Mouse (Mus musculus): ENCODE data around the gene Plcl2. TPM values are rescaled to one million over a fixed set of nuclear protein-coding genes. Genes with fewer than 3 reads are reported as not detected.

Plcl2 gene
- polyA plus RNA-seq, 1 experiment from 2014 or later: 8.2 TPM

GRCm38 (mm10) chr17:50495216-50495889 is 13.8 kb upstream of the Plcl2 start:
- ATAC-seq: no peak
- H3K4me1 ChIP-seq (ENCODE audit: control insufficient read depth, insufficient read depth, low read depth, low read length): no peaks in the 10 kb centered on the region
- H3K27ac ChIP-seq (ENCODE audit: low read depth, low read length): no peak overlapping the region
- no peaks in the 10 kb centered on the region for H3K27me3 ChIP-seq (replicated peaks; ENCODE audit: control insufficient read depth, insufficient read depth, low read length)
- WGBS: 67% methylated on average over 10 of the region's 10 CpGs
- H3K9me3 ChIP-seq (ENCODE audit: control insufficient read depth, low read length): no peaks in the 10 kb centered on the region
- no peak overlapping the region for H3K9ac ChIP-seq (ENCODE audit: low read depth, low read length)
- no peak overlapping the region for H3K4me2 ChIP-seq (ENCODE audit: low read length)
- no peak overlapping the region for H3K4me3 ChIP-seq (ENCODE audit: low read length)
- no peaks in the 10 kb centered on the region for H3K36me3 ChIP-seq (ENCODE audit: control insufficient read depth, insufficient read depth, low read length)

- Histone ChIP-seq H3K9ac (ENCODE audit: low read depth, low read length) (no peak overlapping the region), H3K27ac (ENCODE audit: low read depth, low read length) (no peak overlapping the region), H3K36me3 (ENCODE audit: control insufficient read depth, insufficient read depth, low read length) (no peaks in the 10 kb centered on the region), H3K4me3 (ENCODE audit: low read length) (no peak overlapping the region), H3K4me2 (ENCODE audit: low read length) (no peak overlapping the region), H3K27me3 (replicated peaks; ENCODE audit: control insufficient read depth, insufficient read depth, low read length) (no peaks in the 10 kb centered on the region), H3K4me1 (ENCODE audit: control insufficient read depth, insufficient read depth, low read depth, low read length) (no peaks in the 10 kb centered on the region), H3K9me3 (ENCODE audit: control insufficient read depth, low read length) (no peaks in the 10 kb centered on the region)
- no peak for ATAC-seq
- WGBS: 39% methylated on average over 7 of the region's 7 CpGs
Measured at GRCm38 (mm10) chr17:50498062-50498697, 11.0 kb upstream of the Plcl2 start.

GRCm38 (mm10) chr17:50499091-50499790 is 10.0 kb upstream of the Plcl2 start:
- no peak overlapping the region for H3K4me2 ChIP-seq (ENCODE audit: low read length)
- no peaks in the 10 kb centered on the region for H3K27me3 ChIP-seq (replicated peaks; ENCODE audit: control insufficient read depth, insufficient read depth, low read length)
- WGBS: 70% methylated on average over 16 of the region's 16 CpGs
- H3K9me3 ChIP-seq (ENCODE audit: control insufficient read depth, low read length): no peaks in the 10 kb centered on the region
- ATAC-seq: no peak
- H3K4me3 ChIP-seq (ENCODE audit: low read length): no peak overlapping the region
- H3K36me3 ChIP-seq (ENCODE audit: control insufficient read depth, insufficient read depth, low read length): no peaks in the 10 kb centered on the region
- no peak overlapping the region for H3K9ac ChIP-seq (ENCODE audit: low read depth, low read length)
- H3K4me1 ChIP-seq (ENCODE audit: control insufficient read depth, insufficient read depth, low read depth, low read length): no peaks in the 10 kb centered on the region
- no peak overlapping the region for H3K27ac ChIP-seq (ENCODE audit: low read depth, low read length)

- no peak overlapping the region for H3K4me2 ChIP-seq (ENCODE audit: low read length)
- H3K27me3 ChIP-seq (replicated peaks; ENCODE audit: control insufficient read depth, insufficient read depth, low read length): no peaks in the 10 kb centered on the region
- 61% methylated on average over 6 of the region's 6 CpGs for WGBS
- no peak overlapping the region for H3K9ac ChIP-seq (ENCODE audit: low read depth, low read length)
- no peak overlapping the region for H3K27ac ChIP-seq (ENCODE audit: low read depth, low read length)
- no peak overlapping the region for H3K4me3 ChIP-seq (ENCODE audit: low read length)
- H3K36me3 ChIP-seq (ENCODE audit: control insufficient read depth, insufficient read depth, low read length): no peaks in the 10 kb centered on the region
- H3K9me3 ChIP-seq (ENCODE audit: control insufficient read depth, low read length): no peaks in the 10 kb centered on the region
- no peaks in the 10 kb centered on the region for H3K4me1 ChIP-seq (ENCODE audit: control insufficient read depth, insufficient read depth, low read depth, low read length)
- no peak for ATAC-seq
Measured at GRCm38 (mm10) chr17:50500806-50501205, 8.4 kb upstream of the Plcl2 start.

- Histone ChIP-seq H3K36me3 (ENCODE audit: control insufficient read depth, insufficient read depth, low read length) (no peaks in the 10 kb centered on the region), H3K4me1 (ENCODE audit: control insufficient read depth, insufficient read depth, low read depth, low read length) (no peaks in the 10 kb centered on the region), H3K4me2 (ENCODE audit: low read length) (no peak overlapping the region), H3K27ac (ENCODE audit: low read depth, low read length) (no peak overlapping the region), H3K9ac (ENCODE audit: low read depth, low read length) (no peak overlapping the region), H3K4me3 (ENCODE audit: low read length) (no peak overlapping the region), H3K9me3 (ENCODE audit: control insufficient read depth, low read length) (no peaks in the 10 kb centered on the region), H3K27me3 (replicated peaks; ENCODE audit: control insufficient read depth, insufficient read depth, low read length) (no peaks in the 10 kb centered on the region)
- no peak for ATAC-seq
- 70% methylated on average over 7 of the region's 7 CpGs for WGBS
Measured at GRCm38 (mm10) chr17:50503075-50503474, 6.1 kb upstream of the Plcl2 start.

GRCm38 (mm10) chr17:50504070-50504846 is 4.9 kb upstream of the Plcl2 start:
- Histone ChIP-seq H3K9ac (ENCODE audit: low read depth, low read length) (no peak overlapping the region), H3K4me3 (ENCODE audit: low read length) (no peak overlapping the region), H3K4me2 (ENCODE audit: low read length) (no peak overlapping the region), H3K4me1 (ENCODE audit: control insufficient read depth, insufficient read depth, low read depth, low read length) (peaks cover 4% of the 10 kb centered on the region; the same call in 1 of the 2 replicates), H3K9me3 (ENCODE audit: control insufficient read depth, low read length) (no peaks in the 10 kb centered on the region), H3K27ac (ENCODE audit: low read depth, low read length) (no peak overlapping the region), H3K27me3 (replicated peaks; ENCODE audit: control insufficient read depth, insufficient read depth, low read length) (no peaks in the 10 kb centered on the region), H3K36me3 (ENCODE audit: control insufficient read depth, insufficient read depth, low read length) (no peaks in the 10 kb centered on the region)
- 79% methylated on average over 6 of the region's 6 CpGs for WGBS
- ATAC-seq: no peak

- Histone ChIP-seq H3K27ac (ENCODE audit: low read depth, low read length) (no peak overlapping the region), H3K36me3 (ENCODE audit: control insufficient read depth, insufficient read depth, low read length) (no peaks in the 10 kb centered on the region), H3K9ac (ENCODE audit: low read depth, low read length) (no peak overlapping the region), H3K9me3 (ENCODE audit: control insufficient read depth, low read length) (no peaks in the 10 kb centered on the region), H3K27me3 (replicated peaks; ENCODE audit: control insufficient read depth, insufficient read depth, low read length) (no peaks in the 10 kb centered on the region), H3K4me3 (ENCODE audit: low read length) (no peak overlapping the region), H3K4me1 (ENCODE audit: control insufficient read depth, insufficient read depth, low read depth, low read length) (peaks cover 9% of the 10 kb centered on the region), H3K4me2 (ENCODE audit: low read length) (no peak overlapping the region)
- ATAC-seq: no peak
- WGBS: 80% methylated on average over 10 of the region's 10 CpGs
Measured at GRCm38 (mm10) chr17:50505910-50506634, 3.1 kb upstream of the Plcl2 start.

- H3K27ac ChIP-seq (ENCODE audit: low read depth, low read length): no peak overlapping the region
- ATAC-seq: no peak
- 73% methylated on average over 13 of the region's 13 CpGs for WGBS
- no peaks in the 10 kb centered on the region for H3K9me3 ChIP-seq (ENCODE audit: control insufficient read depth, low read length)
- no peaks in the 10 kb centered on the region for H3K27me3 ChIP-seq (replicated peaks; ENCODE audit: control insufficient read depth, insufficient read depth, low read length)
- no peak overlapping the region for H3K4me3 ChIP-seq (ENCODE audit: low read length)
- no peak overlapping the region for H3K4me2 ChIP-seq (ENCODE audit: low read length)
- no peak overlapping the region for H3K9ac ChIP-seq (ENCODE audit: low read depth, low read length)
- peaks cover 15% of the 10 kb centered on the region for H3K4me1 ChIP-seq (ENCODE audit: control insufficient read depth, insufficient read depth, low read depth, low read length)
- H3K36me3 ChIP-seq (ENCODE audit: control insufficient read depth, insufficient read depth, low read length): no peaks in the 10 kb centered on the region
Measured at GRCm38 (mm10) chr17:50506861-50507321, 2.3 kb upstream of the Plcl2 start.
